Mouse (Mus musculus) bone marrow, adult 2 months (tissue): Measurements from ENCODE around the gene Itgb4. TPM values are rescaled to one million over a fixed set of nuclear protein-coding genes. Genes with fewer than 3 reads are reported as not detected.
A peak's percentile ranks its signal among the peaks of the same experiment; 100 is the strongest.
"Not testable (repeated sequence)": the region's sequence is repeated elsewhere in the genome, so short reads cannot be mapped to it uniquely, and the experiment has no call there.

Source experiments
- H3K27ac ChIP-seq: fragments of 200-500 bp; 2 replicates; pipeline ENCODE4 v1.5.1; 2012; ENCODE audit warnings: low read depth, mild to moderate bottlenecking, control low read depth, inconsistent platforms, low read length; ENCODE audit not compliant: control insufficient read depth, poor library complexity, insufficient read depth
- H3K4me1 ChIP-seq: fragments of 200-500 bp; 2 replicates; pipeline ENCODE4 v1.6.1; 2011; ENCODE audit warnings: low read length; ENCODE audit not compliant: control insufficient read depth, insufficient read depth
- H3K4me3 ChIP-seq: fragments of 200-500 bp; replicated peaks from 2 replicates; pipeline ENCODE3; 2011; ENCODE audit warnings: mild to moderate bottlenecking, low read depth, low read length, control low read depth; ENCODE audit not compliant: control insufficient read depth
- CTCF ChIP-seq: fragments of 200-500 bp; IDR thresholded peaks from 2 replicates; pipeline ENCODE4 v1.5.1; 2011; ENCODE audit warnings: low read length, control low read depth; ENCODE audit not compliant: control insufficient read depth, insufficient read depth
- POLR2A ChIP-seq: fragments of 200-500 bp; IDR thresholded peaks from 2 replicates; pipeline ENCODE4 v1.6.1; 2011; ENCODE audit warnings: low read depth, mild to moderate bottlenecking, control low read depth, low read length, borderline replicate concordance; ENCODE audit not compliant: control insufficient read depth
- WGBS: fragments of 180-500 bp; shearing (Covaris S2); methylation state at CpG from one replicate; pipeline ENCODE4 v1.1.7; 2018; 5-methylcytosine and 5-hydroxymethylcytosine counted together
- polyA plus RNA-seq: library from polyadenylated mRNA; stranded (reverse); fragments of >200 nt; gene quantifications from 2 replicates; pipeline ENCODE4 v1.2.4, GENCODE M21; 2011; ENCODE audit warnings: low replicate concordance; ENCODE audit not compliant: missing spikeins, insufficient read depth, insufficient read length

The Itgb4 gene
- polyA plus RNA-seq, 1 experiment = 1.7 TPM

DNA sequence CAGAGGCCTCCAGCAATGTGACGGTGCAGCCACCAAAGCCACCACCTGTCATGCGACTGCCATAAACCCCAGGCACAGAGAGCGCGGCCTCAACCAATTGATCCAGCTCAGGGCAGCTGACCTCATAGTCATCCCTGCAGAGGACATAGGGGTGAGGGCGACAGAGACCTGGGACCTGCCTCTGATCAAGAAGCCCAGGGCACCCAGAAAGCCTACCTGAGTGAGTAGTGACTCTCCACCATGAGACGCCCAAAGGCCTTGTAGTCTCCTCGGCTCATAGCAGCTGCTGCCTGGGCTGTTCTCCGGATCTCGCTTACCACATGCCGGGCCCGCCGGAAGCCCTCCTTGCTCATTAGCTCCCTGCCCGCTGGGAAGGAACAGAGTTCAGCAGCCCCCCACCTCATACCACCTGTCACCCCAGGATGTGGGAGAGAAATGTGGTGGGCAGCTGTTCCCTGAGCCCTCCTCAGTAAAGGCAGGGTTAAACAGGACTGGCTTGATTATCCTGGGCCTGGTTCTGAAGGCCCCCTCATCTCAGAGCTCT is 34.4 kb downstream of the Itgb4 start:
- peaks cover 2% of the 10 kb centered on the region for H3K4me1 ChIP-seq
- TF ChIP-seq CTCF = no peak
- no peak for TF ChIP-seq POLR2A
- WGBS = 88% methylated on average over 13 of the region's 13 CpGs
- no peak overlapping the region for H3K27ac ChIP-seq
- H3K4me3 ChIP-seq = no peak overlapping the region

DNA sequence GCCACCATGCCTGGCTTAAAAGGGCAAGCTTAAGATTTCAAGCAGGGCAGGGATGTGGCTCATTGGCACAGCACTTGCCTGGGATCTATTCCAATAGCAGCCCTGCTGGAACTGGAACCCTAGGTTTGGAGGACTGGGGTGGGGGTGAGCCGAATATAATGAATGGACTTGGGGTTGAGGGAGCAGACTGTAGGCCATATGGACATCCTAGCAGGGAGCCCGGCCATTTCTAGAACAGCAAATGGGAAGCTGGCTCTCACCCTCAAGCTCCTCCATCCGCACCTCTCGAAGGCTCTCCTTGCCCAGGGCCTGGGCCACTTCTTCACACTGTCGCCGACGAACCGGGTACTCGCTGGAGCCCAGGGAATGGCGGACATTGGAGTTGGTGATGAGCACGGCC is 35.2 kb downstream of the Itgb4 start:
- H3K4me3 ChIP-seq = no peak overlapping the region
- no peak for TF ChIP-seq CTCF
- no peak for TF ChIP-seq POLR2A
- peaks cover 2% of the 10 kb centered on the region for H3K4me1 ChIP-seq
- WGBS = 88% methylated on average over 11 of the region's 11 CpGs
- no peak overlapping the region for H3K27ac ChIP-seq

GRCm38 (mm10) chr11:116010146-116010545 is 35.6 kb downstream of the Itgb4 start:
- 89% methylated on average over 8 of the region's 8 CpGs for WGBS
- H3K27ac ChIP-seq = no peak overlapping the region
- H3K4me3 ChIP-seq = no peak overlapping the region
- no peak for TF ChIP-seq POLR2A
- no peak for TF ChIP-seq CTCF
- peaks cover 2% of the 10 kb centered on the region for H3K4me1 ChIP-seq

DNA sequence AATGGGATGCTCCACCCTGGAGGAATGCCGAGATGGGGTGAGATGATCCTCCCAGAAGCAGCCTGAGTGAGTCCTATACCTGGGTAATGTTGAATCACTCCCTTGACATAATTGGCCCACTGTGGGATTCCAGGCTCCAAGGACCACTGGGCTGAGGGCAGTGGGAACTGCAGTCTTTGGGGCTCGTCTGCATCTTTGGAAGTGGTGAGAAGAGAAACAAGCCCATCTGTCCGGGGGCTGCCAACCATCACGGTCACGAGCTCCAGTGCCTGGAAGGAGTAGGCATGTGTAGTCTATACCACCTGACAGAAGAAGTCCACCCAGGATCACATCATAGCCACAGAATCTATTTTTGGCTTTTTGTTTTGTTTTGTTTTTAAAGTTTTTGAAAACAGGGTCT is 36.4 kb downstream of the Itgb4 start:
- TF ChIP-seq CTCF (no peak), POLR2A (no peak)
- no peak overlapping the region for H3K4me3 ChIP-seq
- 83% methylated on average over 5 of the region's 5 CpGs for WGBS
- no peaks in the 10 kb centered on the region; the same call in 1 of the 2 replicates for H3K4me1 ChIP-seq
- no peak overlapping the region for H3K27ac ChIP-seq

- H3K4me1 ChIP-seq = no peaks in the 10 kb centered on the region
- H3K27ac ChIP-seq = peak overlapping the region; percentile 67; the same call in 1 of the 2 replicates
- WGBS = 44% methylated on average over 14 of the region's 14 CpGs
These were observed 37.2 kb downstream of the Itgb4 start for GRCm38 (mm10) chr11:116011529-116012261.

GRCm38 (mm10) chr11:116012262-116012947 is 37.9 kb downstream of the Itgb4 start, which contains the start of gene Galk1:
Gene Galk1, minus strand, starts transcription at chr11:116012719.
- Histone ChIP-seq H3K4me3 (peak within 1 kb of the TSS; percentile 65), H3K4me1 (no peaks in the 10 kb centered on the region), H3K27ac (peak within 1 kb of the TSS; percentile 67)
- TF ChIP-seq POLR2A = peak; percentile 40; the same call in 1 of the 2 replicates
- TF ChIP-seq CTCF = no peak
- WGBS = under 1% methylated on average over 55 of the region's 55 CpGs

More at GRCm38 (mm10) chr11:116011529-116012261, 37.2 kb downstream of the Itgb4 start:
- TF ChIP-seq POLR2A (no peak), CTCF (no peak)
- peak overlapping the region; percentile 65 for H3K4me3 ChIP-seq

DNA sequence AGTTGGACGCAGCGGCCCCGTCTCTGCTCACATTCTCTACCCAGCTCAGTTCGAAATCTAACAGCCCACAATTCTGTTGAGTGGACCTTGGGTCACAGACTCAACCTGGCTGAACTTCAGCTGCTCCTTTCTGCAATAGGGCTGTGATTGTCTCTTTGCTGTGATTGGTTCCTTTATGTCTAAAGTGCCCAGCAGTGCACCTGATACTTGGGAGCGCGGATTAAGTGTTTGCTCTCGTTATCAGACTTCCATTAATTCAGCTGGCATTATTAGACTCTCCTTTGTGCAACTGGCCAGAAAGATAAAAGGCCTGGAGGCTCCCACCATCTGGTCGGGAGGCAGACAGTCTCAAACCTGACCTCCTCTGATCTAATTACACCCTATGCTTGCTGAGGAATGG is 40.3 kb downstream of the Itgb4 start:
- no peak overlapping the region for H3K4me3 ChIP-seq

GRCm38 (mm10) chr11:116018106-116018505 is 43.6 kb downstream of the Itgb4 start:
- no peaks in the 10 kb centered on the region for H3K4me1 ChIP-seq
- H3K27ac ChIP-seq = no peak overlapping the region
- TF ChIP-seq CTCF = peak; percentile 82
- TF ChIP-seq POLR2A = no peak
- 42% methylated on average over 6 of the region's 6 CpGs for WGBS
- H3K4me3 ChIP-seq = no peak overlapping the region

More for the DNA sequence above, 40.3 kb downstream of the Itgb4 start:
- WGBS = 75% methylated on average over 8 of the region's 8 CpGs
- Histone ChIP-seq H3K27ac (no peak overlapping the region), H3K4me1 (no peaks in the 10 kb centered on the region)
- TF ChIP-seq CTCF (no peak), POLR2A (no peak)

- 92% methylated on average over 4 of the region's 4 CpGs for WGBS
- not testable (repeated sequence) for H3K27ac ChIP-seq, H3K4me1 ChIP-seq, H3K4me3 ChIP-seq
These were observed 44.4 kb downstream of the Itgb4 start for GRCm38 (mm10) chr11:116018867-116019266.
